Mouse (Mus musculus): ENCODE results near the gene Stk38l.
"Not testable (repeated sequence)": the region's sequence is repeated elsewhere in the genome, so short reads cannot be mapped to it uniquely, and the experiment has no call there.

Stk38l gene

GRCm38 (mm10) chr6:146733554-146733953 is 8.8 kb downstream of the Stk38l start:
- in situ Hi-C loops (cut with MseI, MboI), result no loop called here

- in situ Hi-C loops (cut with MseI, MboI), result no loop called here
These were observed 14.1 kb downstream of the Stk38l start for GRCm38 (mm10) chr6:146738889-146739288.

GRCm38 (mm10) chr6:146740724-146741123 is 15.9 kb downstream of the Stk38l start:
- in situ Hi-C loops (cut with MseI, MboI), result no loop called here

GRCm38 (mm10) chr6:146741986-146742635 is 17.3 kb downstream of the Stk38l start:
- in situ Hi-C loops (cut with MseI, MboI), result no loop called here

GRCm38 (mm10) chr6:146744266-146744665 is 19.5 kb downstream of the Stk38l start:
- in situ Hi-C loops (cut with MseI, MboI), result not testable (repeated sequence)

- in situ Hi-C loops (cut with MseI, MboI), result no loop called here
These were observed 20.4 kb downstream of the Stk38l start for GRCm38 (mm10) chr6:146745180-146745579.

GRCm38 (mm10) chr6:146746577-146746976 is 21.8 kb downstream of the Stk38l start:
- in situ Hi-C loops (cut with MseI, MboI), result no loop called here

- in situ Hi-C loops (cut with MseI, MboI), result no loop called here
These were observed 22.3 kb downstream of the Stk38l start for GRCm38 (mm10) chr6:146747057-146747456.

GRCm38 (mm10) chr6:146748271-146748670 is 23.5 kb downstream of the Stk38l start:
- in situ Hi-C loops (cut with MseI, MboI), result no loop called here

GRCm38 (mm10) chr6:146751671-146752070 is 26.9 kb downstream of the Stk38l start:
- in situ Hi-C loops (cut with MseI, MboI), result no loop called here

- in situ Hi-C loops (cut with MseI, MboI), result no loop called here
These were observed 27.4 kb downstream of the Stk38l start for GRCm38 (mm10) chr6:146752178-146752577.

GRCm38 (mm10) chr6:146752612-146753011 is 27.8 kb downstream of the Stk38l start:
- in situ Hi-C loops (cut with MseI, MboI), result no loop called here

GRCm38 (mm10) chr6:146753560-146754160 is 28.9 kb downstream of the Stk38l start:
- in situ Hi-C loops (cut with MseI, MboI), result no loop called here

GRCm38 (mm10) chr6:146755136-146755535 is 30.3 kb downstream of the Stk38l start:
- in situ Hi-C loops (cut with MseI, MboI), result no loop called here

GRCm38 (mm10) chr6:146755679-146756078 is 30.9 kb downstream of the Stk38l start:
- in situ Hi-C loops (cut with MseI, MboI), result no loop called here

GRCm38 (mm10) chr6:146759027-146759426 is 34.2 kb downstream of the Stk38l start:
- in situ Hi-C loops (cut with MseI, MboI), result no loop called here

- in situ Hi-C loops (cut with MseI, MboI), result loop anchor here (5.0 kb wide), 1 partner anchor 98 kb away; no protein-coding TSS in a partner anchor
These were observed 35.2 kb downstream of the Stk38l start for GRCm38 (mm10) chr6:146760022-146760421.

- in situ Hi-C loops (cut with MseI, MboI), result loop anchor here (5.0 kb wide), 1 partner anchor 98 kb away; no protein-coding TSS in a partner anchor
These were observed 35.9 kb downstream of the Stk38l start for GRCm38 (mm10) chr6:146760736-146761135.

GRCm38 (mm10) chr6:146762264-146762898 is 37.6 kb downstream of the Stk38l start:
- in situ Hi-C loops (cut with MseI, MboI), result loop anchor here (5.0 kb wide), 1 partner anchor 100 kb away; no protein-coding TSS in a partner anchor

- in situ Hi-C loops (cut with MseI, MboI), result loop anchor here (5.0 kb wide), 1 partner anchor 102 kb away; no protein-coding TSS in a partner anchor
These were observed 39.8 kb downstream of the Stk38l start for GRCm38 (mm10) chr6:146764593-146764992.

GRCm38 (mm10) chr6:146765270-146765669 is 40.5 kb downstream of the Stk38l start:
- in situ Hi-C loops (cut with MseI, MboI), result no loop called here

GRCm38 (mm10) chr6:146768813-146769404 is 44.1 kb downstream of the Stk38l start:
- in situ Hi-C loops (cut with MseI, MboI), result no loop called here
